Mouse (Mus musculus) ovary, postnatal 36 days (tissue): ENCODE results near the gene Prg4.

ENCODE experiments used
- DNase-seq: peaks from one replicate; pipeline ENCODE4 v3.0.0; 2022; ENCODE audit warnings: low spot score, mixed read lengths

The Prg4 gene

DNA sequence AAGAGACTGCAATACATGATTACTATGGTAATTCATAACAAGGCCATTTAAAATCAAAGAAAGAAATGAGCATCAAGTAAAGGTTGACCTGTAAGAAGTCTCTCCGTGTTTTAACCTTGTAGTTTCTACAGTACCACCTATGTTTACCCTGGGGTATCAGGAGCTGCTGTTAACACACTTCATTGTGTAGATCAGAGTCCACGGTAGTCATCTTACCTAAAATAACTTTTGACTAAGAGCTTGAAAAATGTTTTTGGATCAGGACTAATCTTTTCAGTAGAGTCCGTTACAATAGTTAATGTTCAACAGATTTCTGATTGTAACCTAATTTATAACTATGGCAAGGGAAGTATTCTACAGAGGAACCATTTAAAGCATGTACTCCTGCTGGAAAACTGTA, 61.4 kb downstream of the Prg4 start:
- no peak for DNase-seq

- no peak for DNase-seq
Observed at GRCm38 (mm10) chr1:150403914-150404313, 62.1 kb downstream of the Prg4 start.
